Mouse (Mus musculus) stomach, postnatal 0 days (tissue): ENCODE results near the gene Sycn.
"Not testable (repeated sequence)": the region's sequence is repeated elsewhere in the genome, so short reads cannot be mapped to it uniquely, and the experiment has no call there.

Source experiments
- CTCF ChIP-seq: IDR thresholded peaks from 2 replicates; pipeline ENCODE4 v1.5.1; 2016; ENCODE audit warnings: antibody characterized with exemption, low read depth, mild to moderate bottlenecking, moderate library complexity
- EP300 ChIP-seq: optimal IDR thresholded peaks from 2 replicates; pipeline ENCODE3; 2016; ENCODE audit warnings: antibody characterized with exemption

- not testable (repeated sequence) for TF ChIP-seq CTCF, EP300
These were observed 18.1 kb upstream of the Sycn start, which contains the start of gene Ifnl3 for GRCm38 (mm10) chr7:28522536-28522935.
